Mouse (Mus musculus): ENCODE data around the gene Hist1h3d. TPM values are rescaled to one million over a fixed set of nuclear protein-coding genes. Genes with fewer than 3 reads are reported as not detected.
A peak's percentile ranks its signal among the peaks of the same experiment; 100 is the strongest.
"Not testable (repeated sequence)": the region's sequence is repeated elsewhere in the genome, so short reads cannot be mapped to it uniquely, and the experiment has no call there.

Hist1h3d gene
- polyA plus RNA-seq, 2 experiments: 7.2 to 20.4 TPM

DNA sequence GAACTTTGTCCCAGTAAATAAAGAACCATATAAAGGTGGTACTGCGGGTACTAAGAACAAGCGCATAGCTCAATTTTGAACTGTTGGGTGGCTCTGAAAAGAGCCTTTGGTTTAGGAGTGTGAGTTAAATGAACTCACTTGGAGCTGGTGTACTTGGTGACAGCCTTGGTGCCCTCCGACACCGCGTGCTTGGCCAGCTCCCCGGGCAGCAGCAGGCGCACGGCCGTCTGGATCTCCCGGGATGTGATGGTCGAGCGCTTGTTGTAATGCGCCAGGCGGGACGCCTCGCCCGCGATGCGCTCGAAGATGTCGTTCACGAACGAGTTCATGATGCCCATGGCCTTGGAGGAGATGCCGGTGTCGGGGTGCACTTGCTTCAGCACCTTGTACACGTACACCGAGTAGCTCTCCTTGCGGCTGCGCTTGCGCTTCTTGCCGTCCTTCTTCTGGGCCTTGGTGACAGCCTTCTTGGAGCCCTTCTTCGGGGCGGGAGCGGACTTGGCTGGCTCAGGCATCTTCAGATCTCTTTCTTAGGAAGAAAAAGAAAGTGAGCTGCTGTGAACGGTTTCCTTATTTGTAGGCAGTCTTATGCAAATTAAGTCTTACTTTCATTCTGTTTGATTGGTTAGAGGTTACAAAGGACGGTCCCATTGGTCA lies 10.0 kb downstream of the Hist1h3d start:
- Histone ChIP-seq H3K27ac (peak overlapping the region; percentile 88), H3K4me3 (ENCODE audit: insufficient read depth in 1 of 2, low read depth in 2 of 2, low read length in 2 of 2) (peak overlapping the region; percentile 55 to 78), H3K4me2 (ENCODE audit: low read depth) (peak overlapping the region; percentile 94), H3K4me1 (replicated peaks; ENCODE audit: control insufficient read depth in 2 of 2, insufficient read depth in 2 of 2, low read length in 1 of 2) (peaks cover 29 to 32% of the 10 kb centered on the region in 2 experiments), H3K9ac (replicated peaks) (peak overlapping the region; percentile 87)
- DNase-seq (ENCODE audit: low read depth in 3 of 3, low spot score in 3 of 3): peak; percentile 90 to 95 (median 91)
- 0% methylated on average over 27 of the region's 36 CpGs for WGBS (ENCODE audit: insufficient replicate concordance)
- not testable (repeated sequence) for H3K27me3 ChIP-seq (ENCODE audit: control insufficient read depth, insufficient read depth, low read length); H3K9me3 ChIP-seq (ENCODE audit: control insufficient read depth, low read length); H3K36me3 ChIP-seq (replicated peaks; ENCODE audit: control insufficient read depth, insufficient read depth, low read depth)
- peak; percentile 80 for TF ChIP-seq EP300 (IDR thresholded peaks at IDR 0.05; ENCODE audit: low read depth)
- peak; percentile 73 for ATAC-seq (ENCODE audit: insufficient read depth)

DNA sequence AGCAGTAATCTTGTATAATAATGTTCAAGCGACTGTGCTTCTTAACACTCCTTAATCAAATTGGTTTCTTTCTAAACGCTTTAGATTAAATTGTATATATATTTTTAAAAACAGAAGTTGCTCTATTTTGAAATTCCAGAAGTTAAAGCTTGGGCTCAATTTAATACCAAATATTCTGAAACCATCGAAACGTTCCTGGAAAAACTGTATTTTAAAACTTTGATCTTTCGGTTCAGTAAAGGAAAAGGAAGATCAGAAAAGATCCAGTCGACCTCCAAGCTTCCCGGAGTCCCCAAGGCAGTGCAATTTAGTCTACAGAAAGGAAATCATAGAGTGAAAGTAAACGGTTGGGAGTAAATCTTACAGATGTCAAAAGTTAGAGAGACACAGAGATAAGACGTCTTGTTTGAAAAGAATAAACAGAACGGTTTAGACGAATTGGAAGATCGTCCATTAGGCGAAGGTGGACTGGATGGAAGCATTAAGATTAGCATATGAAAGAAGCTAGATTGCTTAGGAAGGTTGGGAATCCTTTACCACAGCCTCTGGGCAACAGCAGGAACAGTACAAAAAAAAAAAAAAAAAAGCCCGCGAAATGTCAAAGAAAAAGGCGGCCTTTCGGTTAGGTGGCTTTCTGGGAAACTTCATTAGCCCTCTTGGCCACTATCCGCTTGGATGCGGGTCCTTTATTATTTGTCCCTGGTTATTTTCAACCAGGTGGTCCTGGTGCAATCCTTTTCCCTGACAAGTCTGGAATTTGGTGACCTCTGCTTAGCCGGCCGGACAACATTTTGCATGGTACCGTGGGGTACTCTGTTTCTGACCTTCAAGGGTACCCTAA lies 10.8 kb downstream of the Hist1h3d start:
- H3K9ac ChIP-seq (replicated peaks): peak overlapping the region; percentile 94
- ATAC-seq (ENCODE audit: insufficient read depth) (no peak), DNase-seq (ENCODE audit: low read depth in 3 of 3, low spot score in 3 of 3) (no peak)
- H3K36me3 ChIP-seq (replicated peaks; ENCODE audit: control insufficient read depth, insufficient read depth, low read depth): no peaks in the 10 kb centered on the region
- H3K4me2 ChIP-seq (ENCODE audit: low read depth): peak overlapping the region; percentile 94
- no peak for TF ChIP-seq CTCF (IDR thresholded peaks at IDR 0.05; ENCODE audit: low read depth)
- TF ChIP-seq EP300 (IDR thresholded peaks at IDR 0.05; ENCODE audit: low read depth): no peak
- H3K27me3 ChIP-seq (ENCODE audit: control insufficient read depth, insufficient read depth, low read length): no peaks in the 10 kb centered on the region
- 2% methylated on average over 22 of the region's 22 CpGs for WGBS (ENCODE audit: insufficient replicate concordance)
- peak overlapping the region; percentile 88 for H3K27ac ChIP-seq
- peak overlapping the region; percentile 55 to 61 for H3K4me3 ChIP-seq (ENCODE audit: insufficient read depth in 1 of 2, low read depth in 2 of 2, low read length in 2 of 2)
- H3K4me1 ChIP-seq (replicated peaks; ENCODE audit: control insufficient read depth in 2 of 2, insufficient read depth in 2 of 2, low read length in 1 of 2): peaks cover 23 to 27% of the 10 kb centered on the region in 2 experiments
- H3K9me3 ChIP-seq (ENCODE audit: control insufficient read depth, low read length): no peaks in the 10 kb centered on the region

DNA sequence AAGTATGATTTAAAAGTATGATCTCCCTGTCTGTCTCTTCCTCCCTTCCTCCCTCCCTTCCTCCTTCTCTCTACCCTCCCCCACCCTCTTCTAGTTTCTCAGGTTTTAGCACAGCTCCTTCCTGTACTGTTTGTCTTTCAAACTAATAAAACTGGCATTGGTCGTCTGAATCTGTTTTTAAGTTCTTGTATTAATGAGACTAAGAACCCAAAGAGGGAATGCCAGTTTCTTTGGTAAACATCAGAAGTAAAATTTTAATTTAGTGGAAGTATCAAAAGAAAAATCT lies 11.3 kb downstream of the Hist1h3d start:
- 9% methylated on average over 1 of the region's 1 CpGs for WGBS (ENCODE audit: insufficient replicate concordance)
- DNase-seq (ENCODE audit: low read depth in 3 of 3, low spot score in 3 of 3) (no peak), ATAC-seq (ENCODE audit: insufficient read depth) (no peak)
- Histone ChIP-seq H3K9me3 (ENCODE audit: control insufficient read depth, low read length) (no peaks in the 10 kb centered on the region), H3K4me2 (ENCODE audit: low read depth) (peak overlapping the region; percentile 94), H3K27me3 (ENCODE audit: control insufficient read depth, insufficient read depth, low read length) (no peaks in the 10 kb centered on the region), H3K4me3 (ENCODE audit: insufficient read depth in 1 of 2, low read depth in 2 of 2, low read length in 2 of 2) (peak overlapping the region; percentile 55 to 61), H3K27ac (peak overlapping the region; percentile 88), H3K9ac (replicated peaks) (peak overlapping the region; percentile 94), H3K4me1 (replicated peaks; ENCODE audit: control insufficient read depth in 2 of 2, insufficient read depth in 2 of 2, low read length in 1 of 2) (peaks cover 23 to 26% of the 10 kb centered on the region in 2 experiments), H3K36me3 (replicated peaks; ENCODE audit: control insufficient read depth, insufficient read depth, low read depth) (no peaks in the 10 kb centered on the region)
- TF ChIP-seq CTCF (IDR thresholded peaks at IDR 0.05; ENCODE audit: low read depth): no peak
- TF ChIP-seq EP300 (IDR thresholded peaks at IDR 0.05; ENCODE audit: low read depth): no peak

DNA sequence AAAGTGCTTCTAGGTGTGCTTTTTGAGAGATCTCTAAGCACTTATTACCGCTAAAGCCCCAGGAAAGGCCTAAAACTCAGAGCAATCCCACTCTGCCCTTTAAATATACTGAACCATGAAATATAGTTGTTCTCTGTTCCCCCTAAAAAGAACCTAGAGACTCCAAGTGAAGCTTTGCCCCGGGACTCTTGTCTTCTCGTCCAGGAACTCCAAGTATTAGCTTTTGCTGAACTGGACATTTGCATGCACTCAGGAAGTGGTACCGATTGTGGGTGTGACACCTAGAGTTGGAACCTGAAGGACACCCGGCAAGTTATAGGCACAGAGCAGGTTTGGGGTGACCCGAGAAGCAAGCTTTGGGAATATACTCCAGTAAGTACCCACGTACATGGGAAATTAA lies 15.6 kb downstream of the Hist1h3d start:
- no peaks in the 10 kb centered on the region for H3K27me3 ChIP-seq (ENCODE audit: control insufficient read depth, insufficient read depth, low read length)
- peaks cover 38 to 44% of the 10 kb centered on the region in 2 experiments for H3K4me1 ChIP-seq (replicated peaks; ENCODE audit: control insufficient read depth in 2 of 2, insufficient read depth in 2 of 2, low read length in 1 of 2)
- DNase-seq (ENCODE audit: low read depth in 3 of 3, low spot score in 3 of 3) (no peak), ATAC-seq (ENCODE audit: insufficient read depth) (no peak)
- H3K36me3 ChIP-seq (replicated peaks; ENCODE audit: control insufficient read depth, insufficient read depth, low read depth): no peaks in the 10 kb centered on the region
- 85% methylated on average over 7 of the region's 7 CpGs for WGBS (ENCODE audit: insufficient replicate concordance)
- no peaks in the 10 kb centered on the region for H3K9me3 ChIP-seq (ENCODE audit: control insufficient read depth, low read length)
- no peak overlapping the region for H3K4me2 ChIP-seq (ENCODE audit: low read depth)
- no peak overlapping the region for H3K4me3 ChIP-seq (ENCODE audit: insufficient read depth in 1 of 2, low read depth in 2 of 2, low read length in 2 of 2)
- no peak overlapping the region for H3K27ac ChIP-seq
- no peak overlapping the region for H3K9ac ChIP-seq (replicated peaks)
- TF ChIP-seq EP300 (IDR thresholded peaks at IDR 0.05; ENCODE audit: low read depth) (no peak), CTCF (IDR thresholded peaks at IDR 0.05; ENCODE audit: low read depth) (no peak)

DNA sequence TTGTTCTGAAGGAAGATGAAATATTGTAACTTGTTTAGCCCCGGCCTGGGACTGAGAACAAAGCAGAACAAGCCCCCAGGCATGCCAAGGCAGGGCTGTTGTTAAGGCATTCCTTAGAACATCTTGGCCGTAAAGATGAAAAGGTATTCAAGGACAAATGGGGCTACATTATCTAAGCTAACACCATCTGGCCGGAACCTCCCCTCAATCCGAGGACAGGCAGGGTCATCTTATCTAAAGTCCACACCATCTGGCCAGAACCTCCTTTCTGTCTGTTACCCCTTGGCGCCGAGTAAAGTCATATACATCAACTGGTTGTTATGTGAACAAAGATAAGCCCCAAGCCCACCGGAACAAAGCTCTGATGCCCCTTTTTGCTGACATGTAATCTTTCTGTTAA lies 16.3 kb downstream of the Hist1h3d start:
- not testable (repeated sequence) for H3K9ac ChIP-seq (replicated peaks); H3K27ac ChIP-seq; ATAC-seq (ENCODE audit: insufficient read depth); H3K36me3 ChIP-seq (replicated peaks; ENCODE audit: control insufficient read depth, insufficient read depth, low read depth); H3K4me2 ChIP-seq (ENCODE audit: low read depth); DNase-seq (ENCODE audit: low read depth in 3 of 3, low spot score in 3 of 3); H3K27me3 ChIP-seq (ENCODE audit: control insufficient read depth, insufficient read depth, low read length); H3K9me3 ChIP-seq (ENCODE audit: control insufficient read depth, low read length); H3K4me3 ChIP-seq (ENCODE audit: insufficient read depth in 1 of 2, low read depth in 2 of 2, low read length in 2 of 2)
- H3K4me1 ChIP-seq (replicated peaks; ENCODE audit: control insufficient read depth in 2 of 2, insufficient read depth in 2 of 2, low read length in 1 of 2): peaks cover 42% of the 10 kb centered on the region in 2 experiments
- WGBS (ENCODE audit: insufficient replicate concordance): 50% methylated on average over 7 of the region's 7 CpGs

Measured in liver, embryonic 14.5 days (tissue).